In the genomic region with DNA sequence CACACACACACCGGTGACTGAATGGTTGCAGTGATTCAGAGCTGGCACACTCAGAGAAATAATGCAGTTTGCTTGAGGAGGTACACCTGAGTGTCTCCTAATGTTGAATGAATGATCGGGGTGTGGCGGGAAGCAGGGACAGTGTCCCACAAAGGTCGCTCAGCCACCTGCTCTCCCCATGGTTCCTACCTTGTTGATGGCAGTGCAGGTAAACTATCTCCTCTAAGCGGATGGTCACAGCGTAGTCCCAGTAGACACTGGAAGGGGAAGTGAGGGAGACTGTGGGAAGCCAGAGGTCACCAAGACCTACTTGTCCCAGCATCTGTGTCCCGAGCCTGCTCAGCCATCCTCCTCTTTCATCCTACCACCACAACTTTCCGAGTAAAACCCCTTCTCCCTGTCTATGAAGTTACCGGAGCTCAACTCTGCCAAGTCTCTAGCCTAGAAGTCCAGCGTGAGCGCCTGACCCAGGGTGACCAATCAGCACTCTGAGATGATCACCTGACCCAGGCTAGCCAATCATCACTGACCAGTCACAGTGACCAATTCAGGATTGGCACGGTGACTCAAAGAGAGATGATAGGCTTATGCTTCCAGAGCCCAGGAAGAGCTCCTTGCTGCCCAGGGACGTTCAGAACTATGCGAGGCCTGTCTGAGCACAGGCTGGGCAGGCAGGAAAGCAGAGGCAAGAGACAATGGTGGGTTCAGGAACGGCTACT, we compare ENCODE assay signal across 10 mouse cellular contexts. TPM values are rescaled to one million over a fixed set of nuclear protein-coding genes. Genes with fewer than 3 reads are reported as not detected.
A peak's percentile ranks its signal among the peaks of the same experiment; 100 is the strongest.
DNase-seq lines count a peak whose midpoint lies in the region; ATAC-seq and TF ChIP-seq lines count a peak whose summit lies in the region.
"Had no signal": no experiment of that assay in that cellular context is flagged by ENCODE, and none has a peak within 500 bp of the region (broad histone marks: within the 10 kb centered on the region; RNA-seq: fewer than 3 reads in every experiment).

No protein-coding gene starts in this region.

- intact Hi-C loops in gastrocnemius, adult 2 months (cut with DNase I): no loop called here
- intact Hi-C loops in gastrocnemius, postnatal 14 days (cut with DNase I; ENCODE audit: low total_unique reads): no loop called here

- no peaks in the 10 kb centered on the region for H3K4me1 ChIP-seq in embryonic facial prominence, embryonic 12.5 days
- no peaks in the 10 kb centered on the region for H3K4me1 ChIP-seq in intestine, postnatal 0 days (replicated peaks; ENCODE audit: control insufficient read depth, insufficient read depth, low read length)
- no peaks in the 10 kb centered on the region for H3K4me1 ChIP-seq in lung, adult 2 months (ENCODE audit: control insufficient read depth, insufficient read depth, low read length)

- H3K4me2 ChIP-seq in embryonic facial prominence, embryonic 12.5 days (replicated peaks): peak overlapping the region; percentile 44
- peak overlapping the region; percentile 53 for H3K4me2 ChIP-seq in intestine, postnatal 0 days (replicated peaks; ENCODE audit: low read depth)

- peak overlapping the region; percentile 51 for H3K4me3 ChIP-seq in gastrocnemius, adult 2 months
- peak overlapping the region; percentile 32 for H3K4me3 ChIP-seq in embryonic facial prominence, embryonic 12.5 days
- peak overlapping the region; percentile 20 for H3K4me3 ChIP-seq in intestine, postnatal 0 days (ENCODE audit: low read depth, low read length)
- peak overlapping the region; percentile 53 for H3K4me3 ChIP-seq in lung, adult 2 months (replicated peaks; ENCODE audit: extremely low read depth, low read depth, low read length)

- no peak overlapping the region for H3K27ac ChIP-seq in gastrocnemius, adult 2 months
- no peak overlapping the region for H3K27ac ChIP-seq in embryonic facial prominence, embryonic 12.5 days
- 0 out of 2 replicates have a peak overlapping the region, but pooled peaks have one; percentile 50 for H3K27ac ChIP-seq in intestine, postnatal 0 days (ENCODE audit: low read depth, low read length)

- ATAC-seq in embryonic facial prominence, embryonic 12.5 days (ENCODE audit: insufficient number of reproducible peaks, insufficient read depth, low FRiP score, low TSS enrichment): peak; percentile 38; the same call in 1 of the 2 replicates
- ATAC-seq in intestine, postnatal 0 days: peak; percentile 91
- no peak for ATAC-seq in erythroid progenitor cell, adult 5-6 weeks (replicated peaks; ENCODE audit: low FRiP score, poor library complexity, severe bottlenecking)

- WGBS in embryonic facial prominence, embryonic 12.5 days: 26% methylated on average over 15 of the region's 15 CpGs
- 22% methylated on average over 15 of the region's 15 CpGs for WGBS in intestine, postnatal 0 days
- 33% methylated on average over 15 of the region's 15 CpGs for WGBS in lung, adult 2 months

- no peaks in the 10 kb centered on the region for H3K36me3 ChIP-seq in embryonic facial prominence, embryonic 12.5 days
- no peaks in the 10 kb centered on the region for H3K36me3 ChIP-seq in intestine, postnatal 0 days (ENCODE audit: control insufficient read depth, insufficient read depth)
- H3K36me3 ChIP-seq: G1E had no signal

- no peaks in the 10 kb centered on the region for H3K9me3 ChIP-seq in embryonic facial prominence, embryonic 12.5 days
- no peaks in the 10 kb centered on the region for H3K9me3 ChIP-seq in intestine, postnatal 0 days (ENCODE audit: control insufficient read depth)

- no peak for TF ChIP-seq CTCF in gastrocnemius, adult 2 months (IDR thresholded peaks at IDR 0.05)
- TF ChIP-seq CTCF in intestine, postnatal 0 days (IDR thresholded peaks at IDR 0.05; ENCODE audit: low read depth): no peak
- TF ChIP-seq CTCF in lung, adult 2 months (IDR thresholded peaks at IDR 0.05; ENCODE audit: insufficient read depth, low read length): no peak

- H3K27me3 ChIP-seq in embryonic facial prominence, embryonic 12.5 days: peaks cover 8% of the 10 kb centered on the region; the same call in 1 of the 2 replicates
- H3K27me3 ChIP-seq in intestine, postnatal 0 days (replicated peaks; ENCODE audit: control insufficient read depth, insufficient read depth, low read length): no peaks in the 10 kb centered on the region

- no peak for DNase-seq in gastrocnemius, adult 2 months
- DNase-seq in gastrocnemius, postnatal 14 days: no peak
- DNase-seq in lung, adult 2 months: peak; percentile 42
- DNase-seq in retina, postnatal 1 day: peak; percentile 91
- DNase-seq in layer of hippocampus, postnatal 36 days: no peak

- H3K9ac ChIP-seq in embryonic facial prominence, embryonic 12.5 days: peak overlapping the region; percentile 5; the same call in 1 of the 2 replicates
- no peak overlapping the region for H3K9ac ChIP-seq in intestine, postnatal 0 days (ENCODE audit: low read depth, low read length)

- no peak for TF ChIP-seq POLR2A in lung, adult 2 months (IDR thresholded peaks at IDR 0.05; ENCODE audit: borderline replicate concordance, extremely low read depth, low read depth, low read length)

RNA-seq across cellular contexts. Expression of gene Sgsm1, which starts 30.3 kb away (rescaled TPM):
- under 1 TPM; 0.23 to 0.47 TPM for total RNA-seq in gastrocnemius, adult 2 months (2021)
- under 1 TPM; 0.62 to 0.70 TPM for total RNA-seq in gastrocnemius, postnatal 14 days (2021)
- 5.3 and 5.6 TPM in 2 replicates for polyA plus RNA-seq in embryonic facial prominence, embryonic 12.5 days (2016; fragmentation: Nextera tagmentation; extraction: Ambion mirVana)
- 4.0 TPM in 2 replicates for polyA plus RNA-seq in intestine, postnatal 0 days (2015; fragmentation: Nextera tagmentation; extraction: Ambion mirVana)
- 4.4 and 6.7 TPM in 2 replicates for polyA plus RNA-seq in lung, adult 2 months (2012; rRNA removed)
- 10 to 100 TPM; 86.9 to 88.3 TPM for total RNA-seq in layer of hippocampus, postnatal 36 days (2021)
- 0.36 TPM in 1 of 2 replicates, not detected in the other for total RNA-seq in erythroid progenitor cell, adult 5-6 weeks (2015; ENCODE audit: low replicate concordance)
- not detected in 2 replicates for total RNA-seq in erythroid progenitor cell, adult 5-6 weeks (2017; ENCODE audit: low replicate concordance)
- polyA plus RNA-seq: G1E had no signal

RNA-seq across cellular contexts. Expression of gene Tmem211, which starts 53.6 kb away (rescaled TPM):
- total RNA-seq in gastrocnemius, adult 2 months (2021): not detected
- total RNA-seq in gastrocnemius, postnatal 14 days (2021): not detected
- 0.24 and 0.42 TPM in 2 replicates for polyA plus RNA-seq in embryonic facial prominence, embryonic 12.5 days (2016; fragmentation: Nextera tagmentation; extraction: Ambion mirVana)
- polyA plus RNA-seq in intestine, postnatal 0 days (2015; fragmentation: Nextera tagmentation; extraction: Ambion mirVana): not detected in 2 replicates
- 0.08 TPM in 1 of 2 replicates, not detected in the other for polyA plus RNA-seq in lung, adult 2 months (2012; rRNA removed)
- not detected for total RNA-seq in layer of hippocampus, postnatal 36 days (2021)
- total RNA-seq in erythroid progenitor cell, adult 5-6 weeks (2015; ENCODE audit: low replicate concordance): not detected in 2 replicates
- total RNA-seq in erythroid progenitor cell, adult 5-6 weeks (2017; ENCODE audit: low replicate concordance): not detected in 2 replicates
- total RNA-seq: G1E had no signal
- polyA plus RNA-seq: G1E; heart, postnatal 0 days had no signal

RNA-seq across cellular contexts. Expression of gene 2900026A02Rik, which starts 59.3 kb away (rescaled TPM):
- total RNA-seq in gastrocnemius, adult 2 months (2021): 10 to 100 TPM; 19.6 to 24.6 TPM
- total RNA-seq in gastrocnemius, postnatal 14 days (2021): 10 to 100 TPM; 29.2 to 35.1 TPM
- 5.3 and 5.8 TPM in 2 replicates for polyA plus RNA-seq in embryonic facial prominence, embryonic 12.5 days (2016; fragmentation: Nextera tagmentation; extraction: Ambion mirVana)
- 8.0 and 10.4 TPM in 2 replicates for polyA plus RNA-seq in intestine, postnatal 0 days (2015; fragmentation: Nextera tagmentation; extraction: Ambion mirVana)
- 29.0 and 32.0 TPM in 2 replicates for polyA plus RNA-seq in lung, adult 2 months (2012; rRNA removed)
- 10 to 100 TPM; 62.4 to 66.1 TPM for total RNA-seq in layer of hippocampus, postnatal 36 days (2021)
- total RNA-seq in erythroid progenitor cell, adult 5-6 weeks (2015; ENCODE audit: low replicate concordance): 1.8 and 2.1 TPM in 2 replicates
- total RNA-seq in erythroid progenitor cell, adult 5-6 weeks (2017; ENCODE audit: low replicate concordance): 0.13 TPM in 1 of 2 replicates, not detected in the other
- polyA plus RNA-seq: G1E had no signal

Comparison
In these comparisons a context has a peak if more than half of its experiments do, and no peak if none do; other contexts are left out.
1. DNase-seq: peak in lung, adult 2 months (single experiment) and retina, postnatal 1 day (single experiment); none in gastrocnemius, adult 2 months (single experiment), gastrocnemius, postnatal 14 days (single experiment) and layer of hippocampus, postnatal 36 days (0 of 2).
2. RNA of gene Sgsm1, which starts 30.3 kb away (total RNA-seq): 86.9 to 88.3 TPM in layer of hippocampus, postnatal 36 days; 0.62 to 0.70 TPM in gastrocnemius, postnatal 14 days, 0.23 to 0.47 TPM in gastrocnemius, adult 2 months and 0.36 TPM in erythroid progenitor cell, adult 5-6 weeks; every median in the first group is over 10 times any median in the second.
3. RNA of gene 2900026A02Rik, which starts 59.3 kb away (total RNA-seq): 62.4 to 66.1 TPM in layer of hippocampus, postnatal 36 days, 29.2 to 35.1 TPM in gastrocnemius, postnatal 14 days and 19.6 to 24.6 TPM in gastrocnemius, adult 2 months; 0.13 to 2.1 TPM in erythroid progenitor cell, adult 5-6 weeks; every median in the first group is over 4 times any median in the second.
4. Peak in every context shown above with its lines, with median percentiles within 50 percentile points of each other: H3K4me3 ChIP-seq.